Mouse (Mus musculus): ENCODE measurements around the gene Rpl27a. TPM values are rescaled to one million over a fixed set of nuclear protein-coding genes. Genes with fewer than 3 reads are reported as not detected.
A peak's percentile ranks its signal among the peaks of the same experiment; 100 is the strongest.

Rpl27a gene
- polyA plus RNA-seq, 1 experiment from 2014 or later: 71.3 TPM

DNA sequence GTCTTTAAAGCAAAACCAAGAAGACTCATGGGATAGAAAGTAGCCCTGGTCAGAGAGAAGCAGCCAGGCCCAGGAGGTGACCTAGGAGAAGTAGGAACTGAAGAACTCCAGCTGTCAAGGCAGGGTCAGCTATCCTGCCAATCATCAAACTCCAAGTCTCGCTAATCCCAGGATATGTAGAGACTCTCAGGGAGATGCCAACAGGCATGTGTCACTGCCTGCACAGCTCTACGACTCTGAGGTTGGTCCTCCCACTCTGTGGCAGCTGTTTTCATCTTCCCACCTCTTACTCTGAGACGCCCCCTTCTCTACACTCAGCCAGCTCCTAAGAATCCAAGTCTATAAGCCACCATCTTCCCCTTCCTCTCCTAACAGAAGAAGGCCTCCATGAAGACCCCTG, 13.7 kb downstream of the Rpl27a start:
- 43% methylated on average over 3 of the region's 3 CpGs for WGBS
- H3K4me3 ChIP-seq (ENCODE audit: low read length): no peak overlapping the region
- H3K4me2 ChIP-seq (ENCODE audit: low read depth, low read length): no peak overlapping the region
- peaks cover 16% of the 10 kb centered on the region for H3K4me1 ChIP-seq (ENCODE audit: control insufficient read depth, insufficient read depth, low read length)
- H3K27me3 ChIP-seq (ENCODE audit: control insufficient read depth, insufficient read depth, low read length): no peaks in the 10 kb centered on the region
- no peak overlapping the region for H3K9ac ChIP-seq (ENCODE audit: low read length)
- peaks cover 25% of the 10 kb centered on the region for H3K36me3 ChIP-seq (ENCODE audit: control insufficient read depth, insufficient read depth)
- no peaks in the 10 kb centered on the region for H3K9me3 ChIP-seq (replicated peaks; ENCODE audit: control insufficient read depth, low read length)
- H3K27ac ChIP-seq (ENCODE audit: low read length): no peak overlapping the region
- no peak for ATAC-seq (replicated peaks; ENCODE audit: extremely low read depth, insufficient read depth, low FRiP score)

DNA sequence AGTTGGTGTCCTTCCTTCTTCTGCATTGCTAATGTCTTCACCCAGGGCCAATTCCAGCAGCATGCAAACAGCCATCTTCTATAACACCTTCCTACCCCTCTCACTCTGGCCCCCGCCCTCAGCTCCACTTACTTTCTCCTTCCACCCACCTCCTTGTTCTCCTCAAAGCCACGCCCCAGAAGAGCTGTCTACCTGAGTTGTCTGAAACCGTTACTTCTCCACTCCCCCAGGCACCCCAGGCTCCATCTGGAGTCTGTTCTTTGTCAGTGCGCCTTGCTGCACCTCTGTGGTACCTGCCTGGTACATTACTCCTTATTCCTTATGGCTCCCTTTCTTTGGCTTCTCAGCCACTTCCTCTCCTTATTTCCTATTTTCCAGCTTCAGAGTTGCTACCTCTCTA, 14.2 kb downstream of the Rpl27a start:
- WGBS: 81% methylated on average over 4 of the region's 4 CpGs
- no peak for ATAC-seq (replicated peaks; ENCODE audit: extremely low read depth, insufficient read depth, low FRiP score)
- Histone ChIP-seq H3K27ac (ENCODE audit: low read length) (no peak overlapping the region), H3K4me3 (ENCODE audit: low read length) (no peak overlapping the region), H3K27me3 (ENCODE audit: control insufficient read depth, insufficient read depth, low read length) (no peaks in the 10 kb centered on the region), H3K9ac (ENCODE audit: low read length) (no peak overlapping the region), H3K4me2 (ENCODE audit: low read depth, low read length) (no peak overlapping the region), H3K4me1 (ENCODE audit: control insufficient read depth, insufficient read depth, low read length) (peaks cover 16% of the 10 kb centered on the region), H3K36me3 (ENCODE audit: control insufficient read depth, insufficient read depth) (peaks cover 28% of the 10 kb centered on the region), H3K9me3 (replicated peaks; ENCODE audit: control insufficient read depth, low read length) (no peaks in the 10 kb centered on the region)

DNA sequence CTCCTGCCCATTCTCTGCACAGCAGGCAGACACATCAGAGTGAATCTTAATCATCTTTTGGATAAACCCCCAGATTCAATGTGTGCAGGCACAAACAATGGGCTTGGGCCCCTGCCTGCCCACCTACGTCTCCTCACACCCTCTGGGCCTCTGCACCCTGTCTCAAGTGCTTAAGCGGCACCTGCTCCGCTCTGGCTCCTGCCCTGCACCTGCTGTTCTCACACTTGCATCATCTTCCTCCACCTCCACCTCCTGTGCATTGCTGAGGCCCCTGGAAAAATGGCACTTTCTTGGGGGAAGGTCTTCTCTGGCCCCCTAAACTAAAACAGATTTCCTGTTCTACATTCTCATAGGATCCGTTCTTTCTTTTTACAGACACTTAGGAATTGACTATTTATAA, 14.9 kb downstream of the Rpl27a start:
- Histone ChIP-seq H3K36me3 (ENCODE audit: control insufficient read depth, insufficient read depth) (peaks cover 30% of the 10 kb centered on the region), H3K4me2 (ENCODE audit: low read depth, low read length) (no peak overlapping the region), H3K4me3 (ENCODE audit: low read length) (no peak overlapping the region), H3K9me3 (replicated peaks; ENCODE audit: control insufficient read depth, low read length) (no peaks in the 10 kb centered on the region), H3K9ac (ENCODE audit: low read length) (no peak overlapping the region), H3K27me3 (ENCODE audit: control insufficient read depth, insufficient read depth, low read length) (no peaks in the 10 kb centered on the region), H3K27ac (ENCODE audit: low read length) (no peak overlapping the region), H3K4me1 (ENCODE audit: control insufficient read depth, insufficient read depth, low read length) (peaks cover 16% of the 10 kb centered on the region)
- 88% methylated on average over 4 of the region's 4 CpGs for WGBS
- no peak for ATAC-seq (replicated peaks; ENCODE audit: extremely low read depth, insufficient read depth, low FRiP score)

DNA sequence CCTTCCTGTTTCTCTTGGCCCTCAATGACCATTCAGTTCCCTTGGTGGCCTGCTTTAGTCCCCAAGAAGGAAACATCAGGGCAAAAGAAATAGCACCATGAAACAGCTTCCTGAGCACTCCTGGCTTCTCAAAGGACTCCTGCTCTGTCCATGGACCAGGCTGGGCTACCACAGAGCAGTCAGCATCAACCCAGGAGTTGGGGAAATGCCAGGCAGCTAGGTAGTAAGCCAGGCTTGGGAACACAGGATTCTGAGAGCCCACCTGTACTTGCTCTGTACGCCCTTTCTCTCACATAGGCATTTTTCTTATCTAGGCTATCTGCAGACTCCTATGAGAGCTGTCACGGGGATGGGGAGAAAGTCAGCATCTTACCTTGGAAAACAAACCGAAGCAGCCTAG, 16.0 kb downstream of the Rpl27a start:
- Histone ChIP-seq H3K4me1 (ENCODE audit: control insufficient read depth, insufficient read depth, low read length) (peaks cover 16% of the 10 kb centered on the region), H3K9ac (ENCODE audit: low read length) (no peak overlapping the region), H3K4me2 (ENCODE audit: low read depth, low read length) (no peak overlapping the region), H3K36me3 (ENCODE audit: control insufficient read depth, insufficient read depth) (peaks cover 36% of the 10 kb centered on the region), H3K27ac (ENCODE audit: low read length) (no peak overlapping the region), H3K9me3 (replicated peaks; ENCODE audit: control insufficient read depth, low read length) (no peaks in the 10 kb centered on the region), H3K4me3 (ENCODE audit: low read length) (no peak overlapping the region), H3K27me3 (ENCODE audit: control insufficient read depth, insufficient read depth, low read length) (no peaks in the 10 kb centered on the region)
- 84% methylated on average over 3 of the region's 3 CpGs for WGBS
- ATAC-seq (replicated peaks; ENCODE audit: extremely low read depth, insufficient read depth, low FRiP score): no peak

DNA sequence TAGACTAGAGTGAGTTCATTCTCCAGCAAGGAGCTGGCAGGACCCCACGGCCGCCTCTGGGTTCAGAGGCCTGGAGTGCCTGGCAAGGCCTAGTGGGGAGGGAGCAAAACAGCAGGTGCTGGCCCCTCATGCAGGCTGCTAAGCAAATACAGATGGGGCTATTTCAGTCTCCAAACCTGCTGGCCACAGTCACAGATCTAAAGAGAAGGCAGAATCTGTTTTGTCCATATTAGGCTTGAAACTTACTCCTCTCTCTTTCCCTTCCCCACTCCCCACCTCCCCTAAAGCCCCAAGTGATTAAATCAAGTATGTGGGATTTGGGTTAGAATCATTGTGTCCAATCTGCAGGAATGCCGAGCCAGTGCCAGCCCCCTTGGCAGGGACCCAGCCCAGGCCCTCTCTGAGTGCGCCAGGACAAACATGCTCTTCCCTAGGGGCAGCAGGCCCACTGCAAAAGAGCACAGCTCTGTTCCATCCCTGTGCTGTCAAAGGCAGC, 17.6 kb downstream of the Rpl27a start:
- H3K4me2 ChIP-seq (ENCODE audit: low read depth, low read length): no peak overlapping the region
- peak overlapping the region; percentile 73 for H3K27ac ChIP-seq (ENCODE audit: low read length)
- no peaks in the 10 kb centered on the region for H3K27me3 ChIP-seq (ENCODE audit: control insufficient read depth, insufficient read depth, low read length)
- peaks cover 16% of the 10 kb centered on the region for H3K4me1 ChIP-seq (ENCODE audit: control insufficient read depth, insufficient read depth, low read length)
- H3K9ac ChIP-seq (ENCODE audit: low read length): 0 out of 2 replicates have a peak overlapping the region, but pooled peaks have one; percentile 8
- no peak overlapping the region for H3K4me3 ChIP-seq (ENCODE audit: low read length)
- WGBS: 34% methylated on average over 4 of the region's 4 CpGs
- peak; percentile 73 for ATAC-seq (replicated peaks; ENCODE audit: extremely low read depth, insufficient read depth, low FRiP score)
- no peaks in the 10 kb centered on the region for H3K9me3 ChIP-seq (replicated peaks; ENCODE audit: control insufficient read depth, low read length)
- peaks cover 33% of the 10 kb centered on the region for H3K36me3 ChIP-seq (ENCODE audit: control insufficient read depth, insufficient read depth)

DNA sequence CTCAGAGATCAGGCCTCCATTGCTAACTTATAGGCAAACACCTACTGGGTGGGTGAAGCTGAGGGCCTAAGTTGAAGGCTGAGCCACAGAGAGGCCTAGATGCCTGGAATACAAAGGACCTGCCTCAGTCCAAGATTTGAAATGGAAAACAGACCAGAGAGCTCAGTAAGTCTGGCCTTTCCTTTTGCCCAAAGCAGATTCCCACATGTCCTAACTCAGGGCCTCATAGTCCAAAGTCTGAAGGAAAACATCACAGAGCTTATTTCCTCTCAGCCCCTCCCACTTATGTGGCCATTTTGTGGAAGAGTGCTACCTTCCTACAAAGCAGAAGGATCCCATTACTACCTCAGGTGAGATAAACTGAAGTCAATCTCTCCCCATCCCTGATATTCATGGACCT, 22.0 kb downstream of the Rpl27a start:
- no peaks in the 10 kb centered on the region for H3K9me3 ChIP-seq (replicated peaks; ENCODE audit: control insufficient read depth, low read length)
- H3K4me1 ChIP-seq (ENCODE audit: control insufficient read depth, insufficient read depth, low read length): peaks cover 25% of the 10 kb centered on the region
- H3K4me3 ChIP-seq (ENCODE audit: low read length): no peak overlapping the region
- H3K4me2 ChIP-seq (ENCODE audit: low read depth, low read length): no peak overlapping the region
- peak overlapping the region; percentile 39 for H3K27ac ChIP-seq (ENCODE audit: low read length)
- peaks cover 24% of the 10 kb centered on the region for H3K36me3 ChIP-seq (ENCODE audit: control insufficient read depth, insufficient read depth)
- no peak for ATAC-seq (replicated peaks; ENCODE audit: extremely low read depth, insufficient read depth, low FRiP score)
- H3K9ac ChIP-seq (ENCODE audit: low read length): no peak overlapping the region
- no peaks in the 10 kb centered on the region for H3K27me3 ChIP-seq (ENCODE audit: control insufficient read depth, insufficient read depth, low read length)

DNA sequence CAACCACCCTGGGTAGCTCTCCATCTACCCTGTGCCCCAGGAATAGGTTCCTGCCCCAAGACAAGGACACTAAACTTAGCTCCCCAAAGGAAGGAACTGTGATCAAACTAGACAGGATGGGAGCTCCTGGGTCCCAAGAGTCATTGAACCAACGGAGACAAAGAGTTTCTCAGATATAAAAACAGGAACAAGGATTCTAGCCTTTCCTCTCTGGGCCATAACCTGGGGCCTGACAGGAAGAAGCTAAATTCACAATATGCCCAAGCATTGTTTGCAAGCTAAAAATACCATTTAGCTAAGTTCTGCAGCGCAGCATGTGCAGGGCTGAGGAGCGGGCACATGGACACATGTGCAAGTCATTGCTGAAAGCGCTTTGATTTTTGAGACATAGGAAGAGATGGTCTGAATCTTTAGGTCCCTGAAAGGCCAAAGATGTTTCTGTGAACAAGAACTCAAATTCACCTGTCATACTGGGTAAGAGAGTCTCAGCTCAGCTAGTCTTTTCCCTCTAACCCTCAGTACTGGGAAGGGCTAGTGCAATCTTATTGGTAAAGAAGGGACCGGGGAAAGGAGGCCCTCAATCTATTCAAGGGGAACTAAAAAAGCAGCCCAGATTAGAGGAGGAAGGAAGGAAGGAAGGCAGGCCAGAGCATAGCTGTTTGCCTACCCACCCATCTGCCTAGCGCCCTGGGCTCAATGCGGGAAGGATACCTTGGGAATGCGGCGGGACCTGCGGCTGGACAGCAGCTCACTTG, 22.8 kb downstream of the Rpl27a start:
- Histone ChIP-seq H3K9me3 (replicated peaks; ENCODE audit: control insufficient read depth, low read length) (no peaks in the 10 kb centered on the region), H3K4me2 (ENCODE audit: low read depth, low read length) (no peak overlapping the region), H3K27ac (ENCODE audit: low read length) (peak overlapping the region; percentile 39), H3K9ac (ENCODE audit: low read length) (no peak overlapping the region), H3K4me1 (ENCODE audit: control insufficient read depth, insufficient read depth, low read length) (peaks cover 18% of the 10 kb centered on the region), H3K4me3 (ENCODE audit: low read length) (no peak overlapping the region), H3K36me3 (ENCODE audit: control insufficient read depth, insufficient read depth) (peaks cover 24% of the 10 kb centered on the region), H3K27me3 (ENCODE audit: control insufficient read depth, insufficient read depth, low read length) (no peaks in the 10 kb centered on the region)
- ATAC-seq (replicated peaks; ENCODE audit: extremely low read depth, insufficient read depth, low FRiP score): no peak
- 68% methylated on average over 10 of the region's 10 CpGs for WGBS

DNA sequence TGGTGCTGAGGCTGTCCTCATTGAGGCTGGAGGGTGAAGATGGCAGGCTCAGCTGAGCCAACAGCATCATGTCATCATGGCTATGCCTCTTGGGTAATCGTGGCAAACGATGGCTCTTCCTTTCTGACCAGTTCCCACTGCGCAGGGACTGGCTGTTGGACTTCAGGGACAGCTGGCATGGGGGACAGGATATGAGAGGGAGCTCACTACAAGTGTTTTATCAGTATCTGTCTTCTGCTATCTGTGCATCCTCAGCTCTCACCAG, 23.3 kb downstream of the Rpl27a start:
- H3K4me3 ChIP-seq (ENCODE audit: low read length): no peak overlapping the region
- no peak overlapping the region for H3K4me2 ChIP-seq (ENCODE audit: low read depth, low read length)
- peak overlapping the region; percentile 34 for H3K27ac ChIP-seq (ENCODE audit: low read length)
- H3K9ac ChIP-seq (ENCODE audit: low read length): no peak overlapping the region
- no peaks in the 10 kb centered on the region for H3K9me3 ChIP-seq (replicated peaks; ENCODE audit: control insufficient read depth, low read length)
- H3K27me3 ChIP-seq (ENCODE audit: control insufficient read depth, insufficient read depth, low read length): no peaks in the 10 kb centered on the region
- WGBS: 68% methylated on average over 3 of the region's 3 CpGs
- peaks cover 13% of the 10 kb centered on the region; the same call in 1 of the 2 replicates for H3K4me1 ChIP-seq (ENCODE audit: control insufficient read depth, insufficient read depth, low read length)
- ATAC-seq (replicated peaks; ENCODE audit: extremely low read depth, insufficient read depth, low FRiP score): no peak
- peaks cover 24% of the 10 kb centered on the region for H3K36me3 ChIP-seq (ENCODE audit: control insufficient read depth, insufficient read depth)

DNA sequence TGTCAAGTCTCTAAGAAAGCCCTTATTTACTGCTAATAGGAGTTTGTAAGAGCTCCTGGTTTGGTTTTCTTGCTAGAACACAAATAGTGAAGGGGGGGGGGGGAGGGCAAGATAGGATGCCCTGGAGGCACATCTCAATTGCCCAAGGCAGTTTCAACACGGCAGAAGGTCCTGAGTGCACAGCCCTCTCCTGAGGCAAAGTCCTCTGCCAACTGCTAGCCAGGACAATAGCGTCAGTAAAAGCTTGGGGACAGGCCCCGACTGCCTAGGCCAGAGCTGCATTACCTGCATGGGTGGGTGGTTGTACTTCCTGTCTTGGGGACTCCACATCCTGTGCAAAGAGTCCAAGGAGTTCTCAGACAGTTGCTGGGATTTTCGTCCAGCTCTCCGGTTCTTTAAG, 25.8 kb downstream of the Rpl27a start:
- ATAC-seq (replicated peaks; ENCODE audit: extremely low read depth, insufficient read depth, low FRiP score): no peak
- Histone ChIP-seq H3K27me3 (ENCODE audit: control insufficient read depth, insufficient read depth, low read length) (no peaks in the 10 kb centered on the region), H3K4me2 (ENCODE audit: low read depth, low read length) (no peak overlapping the region), H3K9me3 (replicated peaks; ENCODE audit: control insufficient read depth, low read length) (no peaks in the 10 kb centered on the region), H3K27ac (ENCODE audit: low read length) (peak overlapping the region; percentile 54), H3K4me3 (ENCODE audit: low read length) (no peak overlapping the region), H3K4me1 (ENCODE audit: control insufficient read depth, insufficient read depth, low read length) (peaks cover 11% of the 10 kb centered on the region; the same call in 1 of the 2 replicates), H3K9ac (ENCODE audit: low read length) (0 out of 2 replicates have a peak overlapping the region, but pooled peaks have one; percentile 9), H3K36me3 (ENCODE audit: control insufficient read depth, insufficient read depth) (peaks cover 13% of the 10 kb centered on the region; the same call in 1 of the 2 replicates)
- WGBS: 74% methylated on average over 5 of the region's 5 CpGs

All from heart, embryonic 16.5 days (tissue).